Mouse (Mus musculus) layer of hippocampus, adult 8-10 months (tissue): ENCODE measurements around the gene Dcaf8. TPM values are rescaled to one million over a fixed set of nuclear protein-coding genes. Genes with fewer than 3 reads are reported as not detected.
A peak's percentile ranks its signal among the peaks of the same experiment; 100 is the strongest.

ENCODE experiments used
- DNase-seq, 2 experiments: peaks; one replicate each; pipeline ENCODE4 v3.0.0; 2022; ENCODE audit warnings: low spot score in 2 of 2
- total RNA-seq, 4 experiments: library from RNA; stranded (reverse); gene quantifications; 2 replicates each; pipeline ENCODE4 v1.2.4; 2022

Dcaf8 gene
- total RNA-seq, 4 experiments from 2014 or later, result 111 to 123 (median 119) TPM

GRCm38 (mm10) chr1:172148279-172148954 lies 533 bp downstream of the Dcaf8 start:
- peak in 1 of 2 experiments; percentile 46 for DNase-seq

- DNase-seq, result no peak
Observed at GRCm38 (mm10) chr1:172148955-172149815, 1.3 kb downstream of the Dcaf8 start.

- DNase-seq, result no peak
Observed at GRCm38 (mm10) chr1:172154536-172154935, 6.7 kb downstream of the Dcaf8 start.

- DNase-seq, result no peak
Observed at GRCm38 (mm10) chr1:172155518-172155917, 7.6 kb downstream of the Dcaf8 start.

- no peak for DNase-seq
Observed at GRCm38 (mm10) chr1:172159970-172160369, 12.1 kb downstream of the Dcaf8 start.

GRCm38 (mm10) chr1:172160508-172160907 lies 12.6 kb downstream of the Dcaf8 start:
- no peak for DNase-seq

- no peak for DNase-seq
Observed at GRCm38 (mm10) chr1:172162009-172162408, 14.1 kb downstream of the Dcaf8 start.

GRCm38 (mm10) chr1:172162959-172163358 lies 15.1 kb downstream of the Dcaf8 start:
- no peak for DNase-seq

GRCm38 (mm10) chr1:172167911-172168310 lies 20.0 kb downstream of the Dcaf8 start:
- DNase-seq, result no peak

GRCm38 (mm10) chr1:172169809-172170208 lies 21.9 kb downstream of the Dcaf8 start:
- DNase-seq, result no peak

GRCm38 (mm10) chr1:172172381-172172780 lies 24.5 kb downstream of the Dcaf8 start:
- DNase-seq, result no peak

GRCm38 (mm10) chr1:172173181-172173580 lies 25.3 kb downstream of the Dcaf8 start:
- no peak for DNase-seq

GRCm38 (mm10) chr1:172177791-172178190 lies 29.9 kb downstream of the Dcaf8 start:
- no peak for DNase-seq

GRCm38 (mm10) chr1:172179102-172179501 lies 31.2 kb downstream of the Dcaf8 start:
- DNase-seq, result no peak

- no peak for DNase-seq
Observed at GRCm38 (mm10) chr1:172180881-172181280, 33.0 kb downstream of the Dcaf8 start.

- DNase-seq, result no peak
Observed at GRCm38 (mm10) chr1:172181777-172182176, 33.9 kb downstream of the Dcaf8 start.

- DNase-seq, result no peak
Observed at GRCm38 (mm10) chr1:172183056-172183455, 35.2 kb downstream of the Dcaf8 start.

- DNase-seq, result no peak
Observed at GRCm38 (mm10) chr1:172183915-172184314, 36.0 kb downstream of the Dcaf8 start.

GRCm38 (mm10) chr1:172186401-172187289 lies 38.8 kb downstream of the Dcaf8 start:
- DNase-seq, result no peak

GRCm38 (mm10) chr1:172188891-172189290 lies 41.0 kb downstream of the Dcaf8 start:
- no peak for DNase-seq

GRCm38 (mm10) chr1:172191578-172191977 lies 43.7 kb downstream of the Dcaf8 start:
- DNase-seq, result no peak

GRCm38 (mm10) chr1:172192217-172192616 lies 44.3 kb downstream of the Dcaf8 start:
- DNase-seq, result no peak
